Mouse (Mus musculus): ENCODE results near the gene Lrp5. TPM values are rescaled to one million over a fixed set of nuclear protein-coding genes. Genes with fewer than 3 reads are reported as not detected.

Lrp5 gene
- polyA plus RNA-seq, 1 experiment = 5.8 TPM

- TF ChIP-seq CTCF (IDR thresholded peaks at IDR 0.05; ENCODE audit: control insufficient read depth, insufficient read depth, low read length) (no peak), POLR2A (IDR thresholded peaks at IDR 0.05; ENCODE audit: borderline replicate concordance, control insufficient read depth, low read depth, low read length) (no peak)
- WGBS = 85% methylated on average over 2 of the region's 2 CpGs
- Histone ChIP-seq H3K27ac (ENCODE audit: control insufficient read depth, insufficient read depth, low read depth, low read length, poor library complexity) (no peak overlapping the region), H3K4me1 (ENCODE audit: control insufficient read depth, insufficient read depth, low read length) (peaks cover 1% of the 10 kb centered on the region; the same call in 1 of the 2 replicates), H3K4me3 (replicated peaks; ENCODE audit: control insufficient read depth, low read depth, low read length) (no peak overlapping the region)
Observed at GRCm38 (mm10) chr19:3544995-3545394, 141.4 kb downstream of the Lrp5 start.

DNA sequence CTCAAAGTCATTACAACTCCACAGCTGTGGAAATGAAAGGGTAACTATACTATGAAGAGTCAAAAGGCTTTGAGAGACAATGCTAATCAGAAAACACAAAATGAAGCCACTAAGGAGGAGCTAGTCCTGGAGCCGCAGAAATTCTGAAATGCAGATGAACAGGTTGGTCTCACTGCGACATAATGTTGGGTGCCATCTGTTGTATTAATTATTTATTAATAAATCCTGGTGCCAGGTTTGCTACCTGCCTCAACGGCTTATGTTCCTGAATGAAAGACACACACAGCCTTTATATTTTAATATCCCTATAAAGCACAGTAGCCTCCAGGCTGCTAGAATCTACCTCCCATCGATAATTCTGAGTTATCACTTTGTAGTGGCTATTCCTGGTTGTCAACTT, 143.8 kb downstream of the Lrp5 start:
- H3K4me1 ChIP-seq (ENCODE audit: control insufficient read depth, insufficient read depth, low read length) = peaks cover 3% of the 10 kb centered on the region; the same call in 1 of the 2 replicates
- no peak overlapping the region for H3K27ac ChIP-seq (ENCODE audit: control insufficient read depth, insufficient read depth, low read depth, low read length, poor library complexity)
- WGBS = 93% methylated on average over 4 of the region's 4 CpGs
- no peak overlapping the region for H3K4me3 ChIP-seq (replicated peaks; ENCODE audit: control insufficient read depth, low read depth, low read length)
- no peak for TF ChIP-seq CTCF (IDR thresholded peaks at IDR 0.05; ENCODE audit: control insufficient read depth, insufficient read depth, low read length)
- TF ChIP-seq POLR2A (IDR thresholded peaks at IDR 0.05; ENCODE audit: borderline replicate concordance, control insufficient read depth, low read depth, low read length) = no peak

- Histone ChIP-seq H3K27ac (ENCODE audit: control insufficient read depth, insufficient read depth, low read depth, low read length, poor library complexity) (no peak overlapping the region), H3K4me3 (replicated peaks; ENCODE audit: control insufficient read depth, low read depth, low read length) (no peak overlapping the region), H3K4me1 (ENCODE audit: control insufficient read depth, insufficient read depth, low read length) (peaks cover 3% of the 10 kb centered on the region; the same call in 1 of the 2 replicates)
- 63% methylated on average over 5 of the region's 5 CpGs for WGBS
- TF ChIP-seq CTCF (IDR thresholded peaks at IDR 0.05; ENCODE audit: control insufficient read depth, insufficient read depth, low read length) = no peak
- no peak for TF ChIP-seq POLR2A (IDR thresholded peaks at IDR 0.05; ENCODE audit: borderline replicate concordance, control insufficient read depth, low read depth, low read length)
Observed at GRCm38 (mm10) chr19:3540997-3541396, 145.4 kb downstream of the Lrp5 start.

DNA sequence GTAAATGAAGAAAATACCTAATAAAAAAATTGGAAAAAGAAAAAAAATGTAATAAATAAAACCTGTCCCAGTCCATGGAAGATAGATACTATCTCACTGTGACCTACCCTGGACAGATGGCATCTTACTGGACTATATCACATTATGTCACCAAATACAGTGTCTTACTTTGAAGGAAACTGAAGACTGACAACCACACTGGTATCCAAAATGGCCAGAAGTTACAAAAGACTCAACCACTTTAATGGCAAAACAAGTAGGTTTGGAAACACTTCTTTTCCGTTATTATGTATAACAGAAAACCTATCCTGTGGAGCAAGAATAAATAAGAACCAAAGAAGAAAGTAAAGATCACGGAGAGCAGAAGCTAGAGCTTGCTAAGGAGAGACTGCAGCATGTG, 146.1 kb downstream of the Lrp5 start:
- 47% methylated on average over 2 of the region's 2 CpGs for WGBS
- no peak for TF ChIP-seq CTCF (IDR thresholded peaks at IDR 0.05; ENCODE audit: control insufficient read depth, insufficient read depth, low read length)
- no peak for TF ChIP-seq POLR2A (IDR thresholded peaks at IDR 0.05; ENCODE audit: borderline replicate concordance, control insufficient read depth, low read depth, low read length)
- H3K4me1 ChIP-seq (ENCODE audit: control insufficient read depth, insufficient read depth, low read length) = peaks cover 3% of the 10 kb centered on the region; the same call in 1 of the 2 replicates

DNA sequence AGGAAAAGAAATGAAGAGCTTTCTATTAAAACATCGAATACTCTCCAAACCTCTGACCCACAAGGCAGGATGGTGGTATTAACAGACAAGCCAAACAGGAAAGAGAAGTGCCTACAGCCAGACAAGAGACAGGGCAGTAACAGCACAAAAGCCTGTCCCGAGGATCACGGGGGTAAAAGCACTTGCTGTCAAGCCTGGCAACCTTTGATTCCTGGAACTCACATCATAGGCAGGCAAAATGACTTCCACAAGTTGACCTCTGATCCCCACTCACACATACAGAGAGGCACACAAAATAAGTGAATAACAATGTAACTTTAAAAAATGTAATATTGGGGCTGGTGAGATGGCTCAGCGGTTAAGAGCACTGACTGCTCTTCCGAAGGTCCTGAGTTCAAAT, 146.9 kb downstream of the Lrp5 start:
- Histone ChIP-seq H3K27ac (ENCODE audit: control insufficient read depth, insufficient read depth, low read depth, low read length, poor library complexity) (no peak overlapping the region), H3K4me3 (replicated peaks; ENCODE audit: control insufficient read depth, low read depth, low read length) (no peak overlapping the region), H3K4me1 (ENCODE audit: control insufficient read depth, insufficient read depth, low read length) (peaks cover 2% of the 10 kb centered on the region)
- WGBS = 41% methylated on average over 5 of the region's 5 CpGs
- TF ChIP-seq CTCF (IDR thresholded peaks at IDR 0.05; ENCODE audit: control insufficient read depth, insufficient read depth, low read length) (no peak), POLR2A (IDR thresholded peaks at IDR 0.05; ENCODE audit: borderline replicate concordance, control insufficient read depth, low read depth, low read length) (no peak)

More for the DNA sequence above, 146.1 kb downstream of the Lrp5 start:
- Histone ChIP-seq H3K4me3 (replicated peaks; ENCODE audit: control insufficient read depth, low read depth, low read length) (no peak overlapping the region), H3K27ac (ENCODE audit: control insufficient read depth, insufficient read depth, low read depth, low read length, poor library complexity) (no peak overlapping the region)

DNA sequence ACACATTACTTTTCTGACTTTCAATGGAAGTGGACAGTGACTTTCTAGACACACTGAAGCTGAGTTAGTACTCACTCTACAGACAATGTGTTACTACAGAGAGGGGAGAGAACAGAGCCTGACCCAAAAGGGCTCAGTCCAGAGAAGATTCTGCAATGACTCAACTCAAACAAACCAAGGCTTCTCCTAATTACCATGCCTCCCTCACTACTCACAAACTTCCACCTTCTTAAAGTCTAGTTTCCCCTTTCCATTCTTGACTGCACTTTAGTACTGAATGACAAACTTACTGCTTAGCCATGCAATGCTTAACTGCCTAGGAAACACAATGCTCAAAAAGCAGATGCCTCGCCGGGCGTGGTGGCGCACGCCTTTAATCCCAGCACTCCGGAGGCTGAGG, 148.7 kb downstream of the Lrp5 start:
- WGBS = 59% methylated on average over 6 of the region's 6 CpGs
- TF ChIP-seq POLR2A (IDR thresholded peaks at IDR 0.05; ENCODE audit: borderline replicate concordance, control insufficient read depth, low read depth, low read length) (no peak), CTCF (IDR thresholded peaks at IDR 0.05; ENCODE audit: control insufficient read depth, insufficient read depth, low read length) (no peak)
- Histone ChIP-seq H3K4me3 (replicated peaks; ENCODE audit: control insufficient read depth, low read depth, low read length) (no peak overlapping the region), H3K4me1 (ENCODE audit: control insufficient read depth, insufficient read depth, low read length) (peaks cover 2% of the 10 kb centered on the region), H3K27ac (ENCODE audit: control insufficient read depth, insufficient read depth, low read depth, low read length, poor library complexity) (no peak overlapping the region)

DNA sequence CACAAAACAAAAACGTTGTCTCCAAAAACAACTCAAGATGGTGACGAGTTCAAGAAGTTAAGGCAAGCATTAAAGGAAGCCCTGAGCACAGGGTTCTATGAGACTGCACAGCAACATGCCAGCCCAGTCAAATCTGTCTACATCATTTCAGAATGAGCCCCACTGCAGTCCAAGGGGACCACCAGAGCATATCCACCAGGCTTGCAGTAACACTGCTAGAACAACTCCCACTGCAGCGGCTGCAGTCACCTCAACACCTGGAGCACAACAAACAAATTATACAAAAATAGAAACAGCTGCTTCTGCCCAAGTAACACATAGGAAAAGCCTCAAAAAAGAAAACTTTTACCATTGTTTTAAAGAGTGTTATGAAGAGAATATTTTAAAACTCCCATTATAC, 151.4 kb downstream of the Lrp5 start:
- TF ChIP-seq POLR2A (IDR thresholded peaks at IDR 0.05; ENCODE audit: borderline replicate concordance, control insufficient read depth, low read depth, low read length) (no peak), CTCF (IDR thresholded peaks at IDR 0.05; ENCODE audit: control insufficient read depth, insufficient read depth, low read length) (no peak)
- Histone ChIP-seq H3K4me3 (replicated peaks; ENCODE audit: control insufficient read depth, low read depth, low read length) (no peak overlapping the region), H3K27ac (ENCODE audit: control insufficient read depth, insufficient read depth, low read depth, low read length, poor library complexity) (no peak overlapping the region), H3K4me1 (ENCODE audit: control insufficient read depth, insufficient read depth, low read length) (peaks cover 2% of the 10 kb centered on the region)
- WGBS = 83% methylated on average over 3 of the region's 3 CpGs

Other genes starting within 250 kb of the Lrp5 start
- gene Ppp6r3, start 110.8 kb downstream of the Lrp5 start, polyA plus RNA-seq (2011; ENCODE audit: insufficient read depth, insufficient read length, low replicate concordance, missing spikeins) = 31.2 and 34.6 TPM in 2 replicates
- 1.8 and 6.0 TPM in 2 replicates for gene 1810055G02Rik, start 21.7 kb upstream of the Lrp5 start, polyA plus RNA-seq (2011; ENCODE audit: insufficient read depth, insufficient read length, low replicate concordance, missing spikeins)
- gene Kmt5b, start 80.9 kb upstream of the Lrp5 start, polyA plus RNA-seq (2011; ENCODE audit: insufficient read depth, insufficient read length, low replicate concordance, missing spikeins) = 24.3 and 43.2 TPM in 2 replicates
- 9.2 and 17.3 TPM in 2 replicates for gene Chka, start 165.2 kb upstream of the Lrp5 start, polyA plus RNA-seq (2011; ENCODE audit: insufficient read depth, insufficient read length, low replicate concordance, missing spikeins)
- gene Tcirg1, start 220.6 kb upstream of the Lrp5 start, polyA plus RNA-seq (2011; ENCODE audit: insufficient read depth, insufficient read length, low replicate concordance, missing spikeins) = 116 and 292 TPM in 2 replicates
- gene Ndufs8, start 226.2 kb upstream of the Lrp5 start, polyA plus RNA-seq (2011; ENCODE audit: insufficient read depth, insufficient read length, low replicate concordance, missing spikeins) = 41.6 and 58.3 TPM in 2 replicates
- gene Aldh3b1, start 243.2 kb upstream of the Lrp5 start, polyA plus RNA-seq (2011; ENCODE audit: insufficient read depth, insufficient read length, low replicate concordance, missing spikeins) = 12.7 and 47.1 TPM in 2 replicates
- gene Unc93b1, start 248.6 kb upstream of the Lrp5 start, polyA plus RNA-seq (2011; ENCODE audit: insufficient read depth, insufficient read length, low replicate concordance, missing spikeins) = 80.1 and 177 TPM in 2 replicates